Mouse (Mus musculus): ENCODE measurements around the gene Glis2.
"Not testable (repeated sequence)": the region's sequence is repeated elsewhere in the genome, so short reads cannot be mapped to it uniquely, and the experiment has no call there.

Glis2 gene

DNA sequence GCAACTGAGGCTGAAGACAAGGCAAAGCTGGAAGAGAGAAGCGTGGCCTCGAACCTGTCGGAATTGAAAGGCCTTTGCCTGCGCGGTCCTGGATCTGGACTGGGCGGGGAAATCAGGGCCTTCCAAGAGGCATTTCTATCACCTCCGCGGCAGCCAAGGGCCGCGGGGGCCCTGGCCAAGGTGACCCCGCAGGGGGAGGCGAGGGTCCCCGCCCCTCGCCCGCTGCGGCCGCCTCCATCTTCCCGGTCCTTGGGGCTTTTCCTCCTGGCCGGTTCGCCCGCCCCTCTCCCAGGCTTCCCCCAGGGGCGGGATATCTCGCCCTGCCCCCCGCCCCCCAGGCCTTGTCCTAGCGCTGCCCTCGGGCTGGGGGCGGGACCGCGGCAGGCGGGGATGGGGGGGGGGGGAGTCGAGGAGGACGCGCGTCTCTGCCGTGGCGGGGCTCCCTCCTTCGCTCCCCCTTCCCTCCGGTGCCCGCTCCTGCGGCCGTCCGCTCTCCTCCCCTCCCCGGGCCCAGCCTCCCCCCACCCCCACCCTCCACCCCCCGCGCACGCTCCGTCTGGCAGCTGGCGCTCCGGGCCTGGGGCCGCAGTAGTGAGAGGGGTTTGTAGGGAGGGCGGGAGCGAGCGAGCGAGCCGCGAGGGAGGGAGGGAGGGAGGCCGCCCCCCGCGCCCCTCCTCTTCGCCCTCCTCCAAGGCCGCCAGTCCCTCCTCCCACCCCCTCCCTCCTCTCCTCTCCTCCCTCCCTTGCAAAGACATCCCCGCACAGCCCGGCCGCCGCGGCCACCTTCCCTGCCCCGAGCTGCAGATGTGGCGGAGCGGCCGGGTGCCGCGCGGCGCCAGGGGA, at the start of gene Glis2:
TSS of gene Glis2 (plus strand) at position 743 of the 843 bp plus-strand sequence.
- DNase-seq (ENCODE audit: low spot score): peak; percentile 92

GRCm38 (mm10) chr16:4544845-4545244, 49.7 kb upstream of the Glis2 start:
- no peak for DNase-seq (ENCODE audit: low spot score)

DNA sequence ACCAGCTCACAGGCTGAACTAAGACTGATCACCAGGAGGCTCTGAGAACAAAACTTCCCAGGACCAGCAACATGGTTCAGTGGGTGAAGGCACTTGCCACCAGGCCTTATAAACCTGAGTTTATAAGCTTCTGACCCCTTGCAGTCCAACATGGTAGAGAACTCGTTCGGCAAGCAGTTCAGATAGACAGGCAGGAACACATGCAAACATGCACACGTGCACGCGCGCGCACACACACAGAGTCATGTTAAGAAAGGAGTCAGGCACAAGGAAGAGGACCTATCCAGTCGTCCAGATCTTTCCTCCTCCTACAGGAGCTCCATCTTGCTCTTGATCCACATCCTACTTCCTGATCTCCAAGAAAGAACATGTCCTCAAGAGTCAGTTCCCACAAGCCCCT, 47.7 kb upstream of the Glis2 start:
- no peak for DNase-seq (ENCODE audit: low spot score)

GRCm38 (mm10) chr16:4547611-4548010, 46.9 kb upstream of the Glis2 start:
- DNase-seq (ENCODE audit: low spot score): no peak

DNA sequence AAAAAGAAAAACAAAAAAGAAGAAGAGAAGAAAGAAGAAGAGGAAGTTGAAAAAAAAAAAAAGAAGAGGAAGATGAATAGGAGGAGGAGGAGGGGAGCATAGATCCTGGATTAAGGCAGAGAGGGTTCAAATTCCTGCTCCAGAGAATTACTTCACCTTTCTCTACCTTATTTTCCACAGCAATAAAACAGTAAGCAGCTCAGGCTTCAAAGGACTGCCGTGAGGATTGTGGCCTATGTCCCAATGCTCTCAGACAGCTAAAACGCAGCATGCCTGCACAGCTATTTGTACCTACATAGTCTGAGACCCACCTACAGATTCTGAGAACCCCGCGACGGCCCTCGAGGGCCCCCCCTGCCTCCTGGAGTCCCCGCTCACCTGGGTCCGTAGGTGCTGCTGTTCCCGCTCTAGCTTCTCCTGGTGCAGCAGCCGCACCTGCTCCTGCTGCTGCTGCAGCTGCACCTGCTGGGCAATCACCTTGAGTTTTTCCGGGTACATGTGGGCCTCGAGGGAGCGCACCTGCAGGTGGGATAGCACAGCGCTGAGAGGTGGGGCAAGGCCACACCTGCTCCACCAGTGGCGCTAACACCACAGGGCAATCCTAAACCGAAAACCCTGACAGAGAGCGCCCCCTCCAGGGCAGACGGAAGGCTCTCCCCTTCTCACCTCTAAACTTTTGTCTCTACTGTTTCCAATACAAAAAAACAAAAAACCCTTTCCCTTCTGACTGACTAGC, 45.4 kb upstream of the Glis2 start:
- no peak for DNase-seq (ENCODE audit: low spot score)

DNA sequence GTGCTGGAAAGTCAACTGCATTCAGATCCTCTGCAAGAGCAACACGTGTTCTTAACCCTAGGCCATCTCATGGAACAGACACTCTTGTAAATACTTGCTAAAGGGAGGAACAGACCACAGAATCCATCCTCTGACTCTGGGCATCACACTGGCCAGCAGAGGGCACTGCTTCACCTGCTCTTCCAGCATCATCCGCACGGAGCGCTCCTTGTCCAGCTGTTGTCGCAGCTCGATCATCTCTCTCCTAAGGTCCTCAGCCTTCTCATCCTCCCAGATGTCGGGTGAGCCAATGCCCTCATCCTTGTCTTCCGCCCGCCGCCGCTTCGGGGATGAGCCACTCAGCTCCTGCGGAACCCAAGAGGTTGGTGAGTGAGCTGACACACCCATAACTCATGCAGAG, 43.5 kb upstream of the Glis2 start:
- DNase-seq (ENCODE audit: low spot score): peak; percentile 85

GRCm38 (mm10) chr16:4551885-4552284, 42.6 kb upstream of the Glis2 start:
- no peak for DNase-seq (ENCODE audit: low spot score)

GRCm38 (mm10) chr16:4552829-4553550, 41.5 kb upstream of the Glis2 start:
- no peak for DNase-seq (ENCODE audit: low spot score)

GRCm38 (mm10) chr16:4555555-4555954, 39.0 kb upstream of the Glis2 start:
- no peak for DNase-seq (ENCODE audit: low spot score)

DNA sequence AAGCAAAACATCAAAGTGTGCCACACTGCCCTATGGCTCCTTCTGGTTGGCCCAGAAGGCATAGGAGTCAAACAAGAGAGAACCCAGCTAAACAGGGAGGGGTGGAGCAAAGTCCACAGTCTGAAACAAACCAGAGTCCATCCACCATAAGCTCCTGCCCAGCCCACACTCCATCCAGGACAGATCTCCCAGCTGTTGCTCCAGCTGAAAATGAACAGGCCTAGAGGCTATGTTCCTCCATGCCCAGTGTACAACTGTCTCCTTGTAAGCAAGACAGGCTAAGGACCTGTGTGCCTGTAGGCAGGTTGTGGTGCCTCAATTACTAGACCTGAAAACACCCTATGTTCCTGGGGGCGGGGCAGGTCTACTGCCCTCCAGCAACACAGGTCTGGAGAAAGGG, 37.4 kb upstream of the Glis2 start:
- DNase-seq (ENCODE audit: low spot score): no peak

GRCm38 (mm10) chr16:4557949-4558348, 36.6 kb upstream of the Glis2 start:
- peak; percentile 52 for DNase-seq (ENCODE audit: low spot score)

DNA sequence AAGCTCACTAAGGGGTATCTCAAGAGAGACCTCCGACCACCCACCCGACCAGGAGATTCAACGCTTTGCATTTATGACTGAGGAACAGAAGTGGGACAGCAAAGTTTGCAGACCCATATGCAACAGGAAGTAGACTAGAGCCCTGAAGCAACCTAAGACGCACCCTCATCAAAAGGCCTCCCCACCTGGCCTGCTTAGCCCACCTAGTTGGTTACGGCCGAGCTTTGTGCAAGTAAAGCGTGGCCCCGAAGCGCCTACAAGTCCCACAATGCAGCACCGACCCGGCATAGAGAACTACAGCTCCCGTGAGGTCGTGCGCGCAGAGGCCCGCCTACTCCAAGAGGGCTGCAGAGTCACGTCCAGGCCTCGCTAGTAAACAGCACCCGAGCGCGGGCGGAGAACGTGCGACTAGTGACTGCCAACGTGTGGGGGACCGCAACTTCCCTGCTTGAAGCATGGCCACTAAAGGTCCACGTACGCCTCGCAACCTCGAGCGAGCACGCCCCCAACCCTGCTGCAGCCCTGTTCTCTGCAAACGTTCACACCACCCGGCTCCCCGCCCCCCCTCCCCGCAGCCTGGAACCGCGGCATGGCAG, 36.0 kb upstream of the Glis2 start:
- peak; percentile 91 for DNase-seq (ENCODE audit: low spot score)

- DNase-seq (ENCODE audit: low spot score): peak; percentile 63
Observed at GRCm38 (mm10) chr16:4558980-4559631, 35.4 kb upstream of the Glis2 start.

GRCm38 (mm10) chr16:4559715-4560144, 34.8 kb upstream of the Glis2 start, which contains the start of gene Tfap4:
Gene Tfap4 (minus strand): TSS chr16:4559854.
- peak; percentile 87 for DNase-seq (ENCODE audit: low spot score)

- DNase-seq (ENCODE audit: low spot score): peak; percentile 55
Observed at GRCm38 (mm10) chr16:4560145-4560952, 34.2 kb upstream of the Glis2 start.

DNA sequence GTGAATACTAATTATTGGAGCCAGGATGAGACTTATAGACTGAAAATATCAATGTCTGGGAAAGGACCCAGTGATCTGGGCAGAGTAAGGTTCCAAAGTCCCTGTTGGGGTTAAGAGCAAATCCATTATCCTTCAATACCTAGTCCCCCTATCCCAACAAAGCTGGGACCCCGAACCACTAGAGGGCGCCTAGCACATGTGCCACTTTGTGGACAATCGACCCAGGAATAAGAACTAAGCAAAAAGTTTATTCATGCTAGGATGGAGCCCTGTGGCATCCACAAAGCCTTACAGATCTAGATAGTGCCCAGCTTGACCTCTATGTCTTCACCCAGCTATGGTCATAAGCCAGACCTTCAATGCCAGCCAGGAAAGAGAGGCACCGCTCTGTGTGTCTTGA, 26.6 kb upstream of the Glis2 start:
- DNase-seq (ENCODE audit: low spot score): peak; percentile 95

DNA sequence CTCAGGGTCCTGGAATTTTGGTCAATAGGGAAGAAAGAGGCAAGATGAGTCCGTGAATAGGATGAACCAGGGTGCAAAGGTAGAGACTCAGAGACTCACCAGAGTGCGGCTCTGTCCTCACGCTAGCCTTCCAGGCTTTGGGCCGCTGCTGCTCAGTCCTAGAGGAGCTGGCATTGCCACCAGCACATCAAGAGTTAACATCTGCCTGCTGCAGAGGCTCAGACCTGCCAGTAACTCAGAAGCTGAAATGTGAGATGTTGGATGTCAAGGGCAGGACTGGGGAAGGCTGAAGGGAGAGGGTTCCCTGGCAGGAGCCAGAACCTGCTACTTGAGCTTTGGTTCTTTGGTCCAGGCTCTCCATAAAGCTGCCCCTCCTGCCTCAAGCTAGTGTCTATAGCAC, 23.8 kb upstream of the Glis2 start:
- no peak for DNase-seq (ENCODE audit: low spot score)

- no peak for DNase-seq (ENCODE audit: low spot score)
Observed at GRCm38 (mm10) chr16:4576038-4576437, 18.5 kb upstream of the Glis2 start.

- no peak for DNase-seq (ENCODE audit: low spot score)
Observed at GRCm38 (mm10) chr16:4576873-4577272, 17.6 kb upstream of the Glis2 start.

GRCm38 (mm10) chr16:4578630-4579029, 15.9 kb upstream of the Glis2 start:
- DNase-seq (ENCODE audit: low spot score): no peak

DNA sequence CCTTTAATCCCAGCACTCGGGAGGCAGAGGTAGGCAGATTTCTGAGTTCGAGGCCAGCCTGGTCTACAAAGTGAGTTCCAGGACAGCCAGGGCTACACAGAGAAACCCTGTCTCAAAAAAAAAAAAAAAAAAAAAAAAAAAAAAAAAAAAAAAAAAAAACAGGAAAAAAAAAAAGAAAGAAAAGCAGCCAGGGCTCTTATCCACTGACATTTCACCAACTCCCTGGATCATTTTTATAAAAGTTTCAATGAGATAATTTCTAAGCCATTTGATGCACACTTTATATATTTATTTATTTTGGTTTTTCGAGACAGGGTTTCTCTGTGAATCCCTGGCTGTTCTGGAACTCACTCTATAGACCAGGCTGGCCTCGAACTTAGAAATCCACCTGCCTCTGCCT, 13.3 kb upstream of the Glis2 start:
- DNase-seq (ENCODE audit: low spot score): not testable (repeated sequence)
